Mouse (Mus musculus) mouse embryonic stem cell (cell line): ENCODE data around the gene Thbs1.
"Not testable (repeated sequence)": the region's sequence is repeated elsewhere in the genome, so short reads cannot be mapped to it uniquely, and the experiment has no call there.

Experiments
- in situ Hi-C, 2 experiments: fragments of 300-500 bp; cut with MboI; formaldehyde crosslinking; loops; 1 replicate in 1 of 2; 3 replicates in 1 of 2; pipeline ENCODE4 v1.14.3; 2019 to 2020; ENCODE audit warnings: low sequenced_read_pairs in 2 of 2, low pct_unique_long_range_greater_than_20kb in 1 of 2, mixed read lengths in 1 of 2; ENCODE audit not compliant: unreplicated experiment in 1 of 2

Gene Thbs1

GRCm38 (mm10) chr2:118127516-118128288, 16.0 kb downstream of the Thbs1 start:
- in situ Hi-C loops = no loop called here

DNA sequence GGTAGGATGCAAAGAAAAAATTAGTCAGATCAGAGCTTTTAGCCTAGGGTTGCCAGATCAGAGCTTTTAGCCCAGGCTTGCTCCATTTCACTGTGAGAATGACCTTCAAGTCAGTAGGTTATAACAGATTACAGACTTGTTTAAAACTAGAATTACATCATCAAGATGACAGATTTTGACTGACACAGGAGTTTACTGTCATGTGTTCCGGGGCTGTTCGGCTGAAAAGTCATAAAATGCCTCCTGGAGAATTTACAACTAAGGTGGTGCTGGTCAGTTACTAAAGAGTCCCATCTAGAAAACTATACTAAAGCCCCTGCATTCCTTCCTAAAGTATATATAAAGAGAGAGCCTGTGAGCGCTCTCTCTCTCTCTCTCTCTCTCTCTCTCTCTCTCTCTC, 16.6 kb downstream of the Thbs1 start:
- in situ Hi-C loops = no loop called here

- in situ Hi-C loops = no loop called here
These were observed 25.4 kb downstream of the Thbs1 start for GRCm38 (mm10) chr2:118137071-118137470.

DNA sequence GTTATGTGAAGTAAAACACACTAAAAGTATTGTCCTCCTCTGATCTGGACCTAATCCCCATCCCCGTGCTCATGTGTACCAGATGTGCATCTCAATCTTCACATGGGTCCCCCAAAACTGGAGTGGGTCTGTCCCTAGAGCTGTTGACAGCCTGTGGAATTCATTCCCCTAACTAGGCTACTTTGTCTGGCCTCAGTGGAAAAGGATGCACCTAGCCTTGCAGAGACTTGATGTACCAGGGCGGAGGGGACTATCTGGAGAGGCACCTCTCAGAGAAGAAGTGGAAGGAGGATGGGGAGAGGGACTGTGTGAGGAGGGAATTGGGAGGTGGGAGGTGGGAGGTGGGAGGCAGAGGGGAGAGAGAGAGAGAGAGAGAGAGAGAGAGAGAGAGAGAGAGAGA, 26.1 kb downstream of the Thbs1 start:
- in situ Hi-C loops = no loop called here

GRCm38 (mm10) chr2:118139261-118139660, 27.6 kb downstream of the Thbs1 start:
- in situ Hi-C loops = no loop called here

GRCm38 (mm10) chr2:118141651-118142050, 30.0 kb downstream of the Thbs1 start:
- in situ Hi-C loops = no loop called here

GRCm38 (mm10) chr2:118147749-118148148, 36.1 kb downstream of the Thbs1 start:
- in situ Hi-C loops = not testable (repeated sequence)

- in situ Hi-C loops = no loop called here
These were observed 36.9 kb downstream of the Thbs1 start for GRCm38 (mm10) chr2:118148321-118149142.

DNA sequence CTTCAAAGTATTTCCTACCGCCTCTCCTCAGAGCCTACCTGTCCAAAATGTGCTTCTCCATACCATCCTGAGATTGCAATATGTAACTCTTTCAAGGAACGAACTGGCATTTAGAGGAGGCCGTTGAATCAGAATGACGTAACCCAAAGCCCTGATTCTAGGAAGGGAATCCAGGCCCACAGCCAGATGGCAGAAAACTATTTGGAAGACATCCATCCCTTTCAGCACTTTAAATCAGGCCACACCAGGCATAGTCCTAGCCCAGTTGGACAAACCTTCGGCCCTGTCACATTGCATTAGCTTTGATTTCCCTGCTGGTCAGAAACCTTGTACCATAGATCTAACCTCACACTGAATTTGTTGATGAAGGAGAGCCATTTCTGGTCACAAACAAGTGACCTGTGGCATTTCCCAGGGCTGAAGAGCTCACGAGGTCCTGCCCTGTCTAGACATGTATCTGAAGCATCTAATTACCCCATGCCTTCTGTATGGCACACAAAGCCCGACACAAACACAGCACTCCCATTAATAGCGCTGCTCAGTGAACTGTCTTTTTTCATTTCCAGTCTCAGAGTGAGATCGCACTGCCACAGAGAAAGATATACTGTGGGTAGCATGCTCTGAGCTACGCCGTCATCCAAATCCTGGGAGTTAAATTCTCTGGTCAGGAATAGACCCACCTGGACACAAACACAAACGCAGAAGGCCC, 38.3 kb downstream of the Thbs1 start:
- in situ Hi-C loops = no loop called here

GRCm38 (mm10) chr2:118158095-118158494, 46.4 kb downstream of the Thbs1 start:
- in situ Hi-C loops = no loop called here

DNA sequence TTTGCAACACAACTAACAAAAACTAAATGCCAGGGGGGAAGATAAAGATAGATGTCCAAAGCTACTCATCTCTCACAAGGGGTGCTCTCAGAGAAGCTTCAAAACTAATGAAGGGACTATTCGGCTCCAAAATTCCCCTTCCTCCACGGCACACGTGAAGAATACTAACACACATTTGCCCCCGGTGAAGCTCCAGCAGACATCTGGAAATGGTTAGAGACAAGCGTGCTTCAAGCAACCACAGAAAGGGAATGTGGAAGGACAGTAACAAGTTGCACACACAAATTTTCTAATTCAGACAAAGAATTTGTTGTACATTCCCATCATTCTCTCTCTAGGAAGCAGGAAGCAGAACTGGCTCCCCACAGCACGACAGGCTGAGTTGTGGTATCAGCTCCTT, 47.5 kb downstream of the Thbs1 start:
- in situ Hi-C loops = no loop called here

DNA sequence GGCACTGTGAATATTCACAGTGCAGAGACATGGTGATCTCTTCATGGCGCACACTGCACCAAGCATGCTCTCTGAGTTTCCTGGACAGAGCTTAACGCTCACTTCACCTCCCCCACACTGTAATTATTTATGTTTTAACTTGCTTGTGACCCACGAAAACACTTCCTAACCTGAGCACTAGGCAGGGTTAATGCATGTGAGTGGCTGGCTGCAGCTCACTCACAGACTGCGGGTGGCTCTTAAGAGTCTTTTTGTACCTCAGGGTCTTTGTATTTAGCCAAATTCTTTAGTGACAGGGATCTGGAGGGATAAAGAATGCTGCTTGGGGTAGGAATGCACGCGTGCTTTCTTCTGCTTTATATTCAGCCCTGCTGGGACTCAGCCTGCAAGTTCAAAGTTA, 48.9 kb downstream of the Thbs1 start:
- in situ Hi-C loops = no loop called here

GRCm38 (mm10) chr2:118160991-118161390, 49.3 kb downstream of the Thbs1 start:
- in situ Hi-C loops = no loop called here

- in situ Hi-C loops = no loop called here
These were observed 50.8 kb downstream of the Thbs1 start for GRCm38 (mm10) chr2:118162486-118162885.

DNA sequence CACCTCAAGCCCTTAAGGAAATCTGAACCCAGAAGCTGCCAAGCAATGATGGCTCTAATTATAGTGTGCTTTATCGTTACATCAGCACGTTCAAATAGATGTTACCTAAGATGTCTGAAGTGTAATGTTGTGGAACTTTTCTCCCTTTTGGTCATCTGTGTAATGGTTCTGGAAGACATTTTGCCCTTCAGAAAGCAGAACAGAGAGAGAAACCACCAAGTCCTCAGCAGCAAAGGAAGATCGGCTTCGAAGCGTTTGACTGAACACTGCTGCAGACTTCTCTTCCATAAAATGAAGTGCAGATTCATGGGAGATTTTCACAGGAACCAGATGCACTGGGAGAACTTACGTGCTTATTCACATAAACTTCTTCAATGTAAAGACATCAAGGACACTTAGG, 52.5 kb downstream of the Thbs1 start:
- in situ Hi-C loops = no loop called here

DNA sequence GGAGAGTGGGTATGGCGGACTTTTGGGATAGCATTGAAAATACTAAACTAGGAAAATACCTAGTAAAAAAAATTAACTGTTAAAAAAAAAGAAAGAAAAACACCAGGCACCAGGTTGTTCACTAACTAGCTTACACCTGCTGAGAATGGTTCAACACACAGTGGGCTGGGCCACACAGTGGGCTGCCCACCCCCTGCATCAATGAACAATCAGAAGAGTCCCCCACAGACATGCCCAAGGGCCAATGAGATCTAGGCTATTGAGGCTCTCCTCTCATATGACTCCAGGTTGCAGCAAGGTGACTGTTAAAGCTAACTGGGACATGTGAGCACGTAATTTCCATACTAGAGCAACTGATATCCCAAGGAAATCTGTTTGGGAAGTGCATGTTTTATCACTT, 54.0 kb downstream of the Thbs1 start:
- in situ Hi-C loops = no loop called here

DNA sequence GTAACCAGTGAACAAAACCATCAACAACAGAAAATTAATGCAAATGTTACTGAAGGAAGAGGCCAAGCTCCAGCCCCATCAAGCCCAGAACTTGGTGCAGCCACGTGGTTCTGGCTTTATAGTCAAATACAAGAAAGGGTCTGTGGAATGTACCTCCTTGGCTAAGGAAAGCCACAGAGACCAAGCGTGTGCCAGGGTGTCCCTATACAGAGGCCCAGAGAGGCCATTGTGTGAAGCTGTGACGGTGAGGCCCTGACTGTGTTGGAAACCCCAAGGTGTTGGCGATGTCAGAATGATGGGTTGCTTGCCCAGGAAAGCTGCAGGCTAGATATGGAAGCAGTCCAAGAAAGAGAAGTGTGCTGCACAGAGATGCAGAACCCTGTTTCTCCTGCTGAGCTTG, 56.1 kb downstream of the Thbs1 start:
- in situ Hi-C loops = no loop called here

- in situ Hi-C loops = no loop called here
These were observed 56.5 kb downstream of the Thbs1 start for GRCm38 (mm10) chr2:118168225-118168624.
